Mouse (Mus musculus) erythroblast, embryonic 14.5 days (primary cell): ENCODE results near the gene Cd81.

Experiments
- GATA1 ChIP-seq: IDR thresholded peaks from 2 replicates; pipeline ENCODE4 v1.6.1; 2012; ENCODE audit warnings: low read length, inconsistent platforms, mixed read lengths
- TAL1 ChIP-seq: IDR thresholded peaks from 3 replicates; pipeline ENCODE4 v1.6.1; 2012; ENCODE audit warnings: low read length, inconsistent platforms, mixed read lengths

DNA sequence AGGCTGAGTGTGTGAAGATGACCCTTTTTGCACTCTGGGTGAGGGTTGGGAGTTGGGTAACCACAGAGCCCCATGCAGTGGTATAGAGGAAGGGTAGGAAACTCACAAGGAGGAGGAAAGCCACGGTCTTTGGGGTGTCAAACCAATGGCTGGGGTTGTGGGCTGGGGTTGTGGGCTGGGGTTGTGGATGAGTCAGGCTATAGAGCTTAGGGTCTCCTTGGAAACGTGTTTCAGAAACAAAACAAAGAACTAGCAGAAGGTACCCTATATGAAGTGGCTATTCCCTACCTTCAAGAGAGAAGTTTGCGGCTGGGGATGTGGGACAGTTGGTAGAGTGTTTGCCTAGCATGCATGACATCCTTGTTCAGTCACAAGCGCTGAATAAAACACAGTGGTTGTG is 42.5 kb upstream of the Cd81 start:
- TF ChIP-seq GATA1 = no peak
- no peak for TF ChIP-seq TAL1
